Comparison of ENCODE assay signal across 9 mouse cellular contexts in genomic region chr2:167462954-167463353, GRCm38 (mm10). TPM values are rescaled to one million over a fixed set of nuclear protein-coding genes. Genes with fewer than 3 reads are reported as not detected.
DNase-seq lines count a peak whose midpoint lies in the region; ATAC-seq and TF ChIP-seq lines count a peak whose summit lies in the region.
"Had no signal": no experiment of that assay in that cellular context is flagged by ENCODE, and none has a peak within 500 bp of the region (broad histone marks: within the 10 kb centered on the region; RNA-seq: fewer than 3 reads in every experiment).

No protein-coding gene starts in this region.

- H3K9me3 ChIP-seq in hindbrain, embryonic 10.5 days: no peaks in the 10 kb centered on the region
- no peaks in the 10 kb centered on the region for H3K9me3 ChIP-seq in hindbrain, embryonic 13.5 days
- H3K9me3 ChIP-seq: megakaryocyte, embryonic 14.5 days had no signal

- H3K4me3 ChIP-seq in hindbrain, embryonic 10.5 days: no peak overlapping the region
- H3K4me3 ChIP-seq in hindbrain, embryonic 13.5 days: no peak overlapping the region
- no peak overlapping the region for H3K4me3 ChIP-seq in liver, adult 2 months (ENCODE audit: insufficient read depth, low read depth, low read length)
- H3K4me3 ChIP-seq in olfactory bulb, adult 2 months (ENCODE audit: insufficient read depth, low read depth, low read length): no peak overlapping the region
- H3K4me3 ChIP-seq: megakaryocyte, embryonic 14.5 days had no signal

- H3K27me3 ChIP-seq in hindbrain, embryonic 10.5 days (ENCODE audit: insufficient read depth, poor library complexity, severe bottlenecking): no peaks in the 10 kb centered on the region
- H3K27me3 ChIP-seq in hindbrain, embryonic 13.5 days: no peaks in the 10 kb centered on the region
- H3K27me3 ChIP-seq in liver, adult 2 months (ENCODE audit: control insufficient read depth, insufficient read depth, low read length): no peaks in the 10 kb centered on the region
- H3K27me3 ChIP-seq: megakaryocyte, embryonic 14.5 days had no signal

- TF ChIP-seq POLR2A in liver, adult 2 months (IDR thresholded peaks at IDR 0.05; ENCODE audit: extremely low read depth, insufficient read depth, low read length): no peak
- no peak for TF ChIP-seq POLR2A in olfactory bulb, adult 2 months (IDR thresholded peaks at IDR 0.05; ENCODE audit: insufficient read depth, low read depth, low read length)

- H3K4me1 ChIP-seq in hindbrain, embryonic 10.5 days (replicated peaks): no peaks in the 10 kb centered on the region
- no peaks in the 10 kb centered on the region for H3K4me1 ChIP-seq in hindbrain, embryonic 13.5 days (replicated peaks)
- H3K4me1 ChIP-seq in liver, adult 2 months (ENCODE audit: control insufficient read depth, insufficient read depth, low read length): no peaks in the 10 kb centered on the region
- H3K4me1 ChIP-seq in olfactory bulb, adult 2 months (ENCODE audit: control insufficient read depth, insufficient read depth, low read length): no peaks in the 10 kb centered on the region; the same call in 1 of the 2 replicates

- no peaks in the 10 kb centered on the region for H3K79me2 ChIP-seq in liver, adult 2 months (ENCODE audit: control insufficient read depth, insufficient read depth, low read length)

- H3K27ac ChIP-seq in hindbrain, embryonic 10.5 days: no peak overlapping the region
- no peak overlapping the region for H3K27ac ChIP-seq in hindbrain, embryonic 13.5 days
- no peak overlapping the region for H3K27ac ChIP-seq in liver, adult 2 months (replicated peaks; ENCODE audit: insufficient read depth, low read depth, low read length)
- H3K27ac ChIP-seq in olfactory bulb, adult 2 months (ENCODE audit: insufficient read depth, low read depth, low read length): no peak overlapping the region

- H3K9ac ChIP-seq in hindbrain, embryonic 13.5 days: no peak overlapping the region
- no peak overlapping the region for H3K9ac ChIP-seq in liver, adult 2 months (ENCODE audit: low read depth, low read length)

- peak; percentile 96 for TF ChIP-seq CTCF in liver, adult 2 months (IDR thresholded peaks at IDR 0.05; ENCODE audit: low read depth, low read length)
- 0 out of 2 replicates have a peak, but pooled peaks have one; percentile 35 for TF ChIP-seq CTCF in olfactory bulb, adult 2 months (IDR thresholded peaks at IDR 0.05; ENCODE audit: insufficient read depth, low read depth, low read length)

- WGBS in hindbrain, embryonic 10.5 days: 65% methylated on average over 6 of the region's 6 CpGs
- WGBS in hindbrain, embryonic 13.5 days: 59% methylated on average over 6 of the region's 6 CpGs
- WGBS in liver, adult 2 months: 59% methylated on average over 6 of the region's 6 CpGs
- 58% methylated on average over 6 of the region's 6 CpGs for WGBS in olfactory bulb, adult 2 months

- DNase-seq in hindbrain, embryonic 10.5 days (ENCODE audit: low spot score): peak; percentile 59
- DNase-seq in adrenal gland, postnatal 10 days: peak; percentile 87
- peak; percentile 63 for DNase-seq in embryo, embryonic 9.5 days (ENCODE audit: extremely low spot score)
- peak; percentile 49 for DNase-seq in liver, adult 2 months (ENCODE audit: extremely low read depth, low read depth, low spot score)
- DNase-seq in yolk sac, embryonic 10.5 days (ENCODE audit: low spot score): peak; percentile 51

- no peak for ATAC-seq in hindbrain, embryonic 13.5 days (ENCODE audit: low FRiP score)
- ATAC-seq in hematopoietic stem cell, adult 5-6 weeks (replicated peaks in 1 of 2; ENCODE audit: insufficient read depth in 1 of 2, low FRiP score in 2 of 2, low TSS enrichment in 1 of 2, low read depth in 1 of 2, poor library complexity in 2 of 2, severe bottlenecking in 2 of 2): peak; percentile 58 to 74; a peak in 3 of 4 replicates

- peaks cover 76% of the 10 kb centered on the region for H3K36me3 ChIP-seq in hindbrain, embryonic 10.5 days
- peaks cover 76% of the 10 kb centered on the region for H3K36me3 ChIP-seq in hindbrain, embryonic 13.5 days
- H3K36me3 ChIP-seq in liver, adult 2 months (ENCODE audit: control insufficient read depth, insufficient read depth, low read length): peaks cover 5% of the 10 kb centered on the region; the same call in 1 of the 2 replicates

- no peak overlapping the region for H3K4me2 ChIP-seq in hindbrain, embryonic 13.5 days

RNA-seq across cellular contexts. Expression of gene Rnf114, which starts 29.5 kb away (rescaled TPM):
- 137 TPM in 2 replicates for polyA plus RNA-seq in hindbrain, embryonic 10.5 days (2016; fragmentation: Nextera tagmentation; extraction: Ambion mirVana)
- polyA plus RNA-seq in hindbrain, embryonic 13.5 days (2015; fragmentation: Nextera tagmentation; extraction: Ambion mirVana): 139 TPM in 2 replicates
- total RNA-seq in adrenal gland, postnatal 10 days (2021): 10 to 100 TPM; 51.0 to 55.9 TPM
- total RNA-seq in hematopoietic stem cell, adult 5-6 weeks (2017): 43.0 and 53.4 TPM in 2 replicates
- 44.3 and 55.0 TPM in 2 replicates for total RNA-seq in liver, adult 2 months (2014; rRNA removed)
- 71.0 and 71.9 TPM in 2 replicates for polyA plus RNA-seq in liver, adult 2 months (2012; rRNA removed)
- not detected in 2 replicates for polyA plus RNA-seq in olfactory bulb, adult 2 months (2012; ENCODE audit: insufficient read depth, insufficient read length, low replicate concordance, missing spikeins)

RNA-seq across cellular contexts. Expression of gene Spata2, which starts 29.7 kb away (rescaled TPM):
- 20.1 and 25.1 TPM in 2 replicates for polyA plus RNA-seq in hindbrain, embryonic 10.5 days (2016; fragmentation: Nextera tagmentation; extraction: Ambion mirVana)
- polyA plus RNA-seq in hindbrain, embryonic 13.5 days (2015; fragmentation: Nextera tagmentation; extraction: Ambion mirVana): 24.6 and 26.0 TPM in 2 replicates
- total RNA-seq in adrenal gland, postnatal 10 days (2021): 10 to 100 TPM; 26.5 to 28.9 TPM
- 11.6 and 16.9 TPM in 2 replicates for total RNA-seq in hematopoietic stem cell, adult 5-6 weeks (2017)
- total RNA-seq in liver, adult 2 months (2014; rRNA removed): 2.5 and 3.1 TPM in 2 replicates
- polyA plus RNA-seq in liver, adult 2 months (2012; rRNA removed): 9.6 and 10.7 TPM in 2 replicates
- polyA plus RNA-seq in olfactory bulb, adult 2 months (2012; ENCODE audit: insufficient read depth, insufficient read length, low replicate concordance, missing spikeins): not detected in 2 replicates

RNA-seq across cellular contexts. Expression of gene Slc9a8, which starts 41.4 kb away (rescaled TPM):
- polyA plus RNA-seq in hindbrain, embryonic 10.5 days (2016; fragmentation: Nextera tagmentation; extraction: Ambion mirVana): 21.7 and 26.7 TPM in 2 replicates
- 21.2 and 22.7 TPM in 2 replicates for polyA plus RNA-seq in hindbrain, embryonic 13.5 days (2015; fragmentation: Nextera tagmentation; extraction: Ambion mirVana)
- 10 to 100 TPM; 28.8 to 37.0 TPM for total RNA-seq in adrenal gland, postnatal 10 days (2021)
- 38.8 and 56.3 TPM in 2 replicates for total RNA-seq in hematopoietic stem cell, adult 5-6 weeks (2017)
- 14.9 and 22.6 TPM in 2 replicates for total RNA-seq in liver, adult 2 months (2014; rRNA removed)
- polyA plus RNA-seq in liver, adult 2 months (2012; rRNA removed): 25.8 and 34.2 TPM in 2 replicates
- polyA plus RNA-seq in olfactory bulb, adult 2 months (2012; ENCODE audit: insufficient read depth, insufficient read length, low replicate concordance, missing spikeins): not detected in 2 replicates

Comparison
In these comparisons a context has a peak if more than half of its experiments do, and no peak if none do; other contexts are left out.
1. RNA of gene Spata2, which starts 29.7 kb away (polyA plus RNA-seq): 20.1 to 25.1 TPM in hindbrain, embryonic 10.5 days, 24.6 to 26.0 TPM in hindbrain, embryonic 13.5 days and 9.6 to 10.7 TPM in liver, adult 2 months; not detected in olfactory bulb, adult 2 months; every median in the first group is over 10 times any median in the second.
2. RNA of gene Slc9a8, which starts 41.4 kb away (polyA plus RNA-seq): 25.8 to 34.2 TPM in liver, adult 2 months, 21.7 to 26.7 TPM in hindbrain, embryonic 10.5 days and 21.2 to 22.7 TPM in hindbrain, embryonic 13.5 days; not detected in olfactory bulb, adult 2 months; every median in the first group is over 10 times any median in the second.
3. Peak in every context shown above with its lines, with median percentiles within 50 percentile points of each other: DNase-seq.